Mouse (Mus musculus) thymus, postnatal 14 days (tissue): ENCODE measurements at regions not wholly inside any gene's neighbourhood (a gene's known extent, or its start where the extent isn't known, plus 50 kb on each side); places are given as distances from the start of the nearest gene placed in this dataset.

Experiments
- DNase-seq: peaks from one replicate; pipeline ENCODE4 v3.0.0; 2021

GRCm38 (mm10) chr14:8867641-8868040 lies 201.6 kb upstream of the 4930452B06Rik start:
- no peak for DNase-seq

GRCm38 (mm10) chr14:8851572-8851971 lies 185.5 kb upstream of the 4930452B06Rik start:
- DNase-seq, result no peak

GRCm38 (mm10) chr14:8850208-8850607 lies 184.2 kb upstream of the 4930452B06Rik start:
- no peak for DNase-seq

- no peak for DNase-seq
These were observed 167.5 kb upstream of the 4930452B06Rik start for GRCm38 (mm10) chr14:8833516-8833915.

GRCm38 (mm10) chr14:8800217-8800616 lies 134.2 kb upstream of the 4930452B06Rik start:
- DNase-seq, result peak; percentile 3

- DNase-seq, result no peak
These were observed 123.3 kb upstream of the 4930452B06Rik start for GRCm38 (mm10) chr14:8789348-8789747.

GRCm38 (mm10) chr14:8760541-8760940 lies 94.5 kb upstream of the 4930452B06Rik start:
- DNase-seq, result no peak

- no peak for DNase-seq
These were observed 70.8 kb upstream of the 4930452B06Rik start for GRCm38 (mm10) chr14:8736831-8737230.

GRCm38 (mm10) chr14:8733261-8733660 lies 67.2 kb upstream of the 4930452B06Rik start:
- DNase-seq, result no peak

GRCm38 (mm10) chr14:8727364-8727763 lies 61.3 kb upstream of the 4930452B06Rik start:
- DNase-seq, result no peak
